Mouse (Mus musculus): ENCODE data around the gene Gpr12.
"Not testable (repeated sequence)": the region's sequence is repeated elsewhere in the genome, so short reads cannot be mapped to it uniquely, and the experiment has no call there.

Gpr12 gene

GRCm38 (mm10) chr5:146584478-146585306, at the start of gene Gpr12:
Gene Gpr12 (minus strand): TSS chr5:146585239.
- DNase-seq (ENCODE audit: low read depth): no peak

GRCm38 (mm10) chr5:146631602-146632001, 46.6 kb upstream of the Gpr12 start:
- no peak for DNase-seq (ENCODE audit: low read depth)

GRCm38 (mm10) chr5:146630961-146631360, 45.9 kb upstream of the Gpr12 start:
- no peak for DNase-seq (ENCODE audit: low read depth)

- no peak for DNase-seq (ENCODE audit: low read depth)
Observed at GRCm38 (mm10) chr5:146629636-146630035, 44.6 kb upstream of the Gpr12 start.

GRCm38 (mm10) chr5:146628804-146629203, 43.8 kb upstream of the Gpr12 start:
- no peak for DNase-seq (ENCODE audit: low read depth)

- no peak for DNase-seq (ENCODE audit: low read depth)
Observed at GRCm38 (mm10) chr5:146627901-146628300, 42.9 kb upstream of the Gpr12 start.

- no peak for DNase-seq (ENCODE audit: low read depth)
Observed at GRCm38 (mm10) chr5:146625635-146626311, 40.7 kb upstream of the Gpr12 start.

GRCm38 (mm10) chr5:146611830-146612229, 26.8 kb upstream of the Gpr12 start:
- DNase-seq (ENCODE audit: low read depth): no peak

- DNase-seq (ENCODE audit: low read depth): no peak
Observed at GRCm38 (mm10) chr5:146611009-146611408, 26.0 kb upstream of the Gpr12 start.

GRCm38 (mm10) chr5:146609646-146610045, 24.6 kb upstream of the Gpr12 start:
- DNase-seq (ENCODE audit: low read depth): no peak

GRCm38 (mm10) chr5:146607816-146608215, 22.8 kb upstream of the Gpr12 start:
- DNase-seq (ENCODE audit: low read depth): no peak

- DNase-seq (ENCODE audit: low read depth): no peak
Observed at GRCm38 (mm10) chr5:146606895-146607294, 21.9 kb upstream of the Gpr12 start.

GRCm38 (mm10) chr5:146606221-146606620, 21.2 kb upstream of the Gpr12 start:
- no peak for DNase-seq (ENCODE audit: low read depth)

- no peak for DNase-seq (ENCODE audit: low read depth)
Observed at GRCm38 (mm10) chr5:146599970-146600369, 14.9 kb upstream of the Gpr12 start.

GRCm38 (mm10) chr5:146599216-146599615, 14.2 kb upstream of the Gpr12 start:
- not testable (repeated sequence) for DNase-seq (ENCODE audit: low read depth)

GRCm38 (mm10) chr5:146598215-146599119, 13.4 kb upstream of the Gpr12 start:
- no peak for DNase-seq (ENCODE audit: low read depth)

- DNase-seq (ENCODE audit: low read depth): no peak
Observed at GRCm38 (mm10) chr5:146597503-146597874, 12.4 kb upstream of the Gpr12 start.

GRCm38 (mm10) chr5:146596612-146597502, 11.8 kb upstream of the Gpr12 start:
- no peak for DNase-seq (ENCODE audit: low read depth)

GRCm38 (mm10) chr5:146592580-146592979, 7.5 kb upstream of the Gpr12 start:
- DNase-seq (ENCODE audit: low read depth): no peak

GRCm38 (mm10) chr5:146591636-146592035, 6.6 kb upstream of the Gpr12 start:
- DNase-seq (ENCODE audit: low read depth): no peak

GRCm38 (mm10) chr5:146590987-146591386, 5.9 kb upstream of the Gpr12 start:
- DNase-seq (ENCODE audit: low read depth): no peak

Measured in c-Kit-positive CD71-positive TER-119-negative erythroid progenitor cells, embryonic 14.5 days (primary cell).